Mouse (Mus musculus): ENCODE measurements around the gene Gm29644. TPM values are rescaled to one million over a fixed set of nuclear protein-coding genes. Genes with fewer than 3 reads are reported as not detected.
"Not testable (repeated sequence)": the region's sequence is repeated elsewhere in the genome, so short reads cannot be mapped to it uniquely, and the experiment has no call there.

Gene Gm29644
- polyA plus RNA-seq (2016; fragmentation: Nextera tagmentation; extraction: Ambion mirVana) = not detected in 2 replicates

DNA sequence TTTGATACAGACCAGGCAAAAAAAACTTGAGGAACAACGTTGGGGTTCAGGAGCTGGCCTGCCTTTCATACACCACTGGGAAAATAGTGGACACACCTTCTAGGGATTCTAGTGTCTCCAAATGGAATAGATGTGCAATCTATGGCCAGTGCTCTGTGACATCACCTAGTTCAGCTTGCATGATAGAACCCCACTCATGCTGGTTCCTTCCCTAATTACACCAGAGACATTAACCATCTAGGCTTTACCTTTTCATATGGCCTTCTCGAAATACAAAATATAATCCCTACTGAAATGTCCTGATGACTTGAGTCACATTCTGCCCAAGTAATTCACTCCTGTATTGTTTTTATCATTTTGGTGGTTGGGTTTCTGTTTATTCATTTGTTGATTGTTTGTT lies at the start of gene Gm29644, which contains the start of gene Gm29423:
Gene Gm29644, minus strand, starts transcription at position 157 of the 400 bp plus-strand sequence.
Gene Gm29423, minus strand, starts transcription at position 101 of the 400 bp plus-strand sequence.
- not testable (repeated sequence) for H3K27ac ChIP-seq; DNase-seq (ENCODE audit: low spot score); H3K4me3 ChIP-seq; H3K27me3 ChIP-seq (ENCODE audit: insufficient read depth, poor library complexity, severe bottlenecking); H3K4me1 ChIP-seq (replicated peaks); H3K9me3 ChIP-seq; H3K36me3 ChIP-seq
- WGBS = no CpG with 5 or more reads among the region's 2 CpGs

DNA sequence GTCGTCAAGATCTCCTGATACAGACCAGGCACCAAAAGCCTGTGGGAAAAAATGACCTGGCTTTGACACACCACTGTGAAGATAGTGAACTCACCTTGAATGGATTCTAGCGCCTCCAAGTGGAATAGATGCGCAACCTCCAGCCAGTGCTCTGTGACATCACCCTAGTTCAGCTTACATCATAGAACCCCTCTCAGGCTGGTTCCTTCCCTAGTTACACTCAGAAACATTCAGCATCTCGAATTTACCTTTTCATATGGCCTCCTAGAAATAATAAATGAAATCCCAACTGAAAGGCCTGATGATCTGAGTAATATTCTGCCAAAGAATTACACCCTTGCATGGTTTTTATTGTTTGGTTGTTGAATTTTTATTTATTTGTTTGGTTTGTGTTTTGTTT lies 29.6 kb downstream of the Gm29644 start, which contains the start of gene Gm21118:
Gene Gm21118, minus strand, starts transcription at position 101 of the 400 bp plus-strand sequence.
- H3K4me1 ChIP-seq (replicated peaks); H3K27ac ChIP-seq; H3K9me3 ChIP-seq; DNase-seq (ENCODE audit: low spot score); H3K36me3 ChIP-seq; H3K27me3 ChIP-seq (ENCODE audit: insufficient read depth, poor library complexity, severe bottlenecking); H3K4me3 ChIP-seq: not testable (repeated sequence)
- no CpG with 5 or more reads among the region's 4 CpGs for WGBS

Other genes starting within 250 kb of the Gm29644 start
- gene Gm21118, start 29.7 kb downstream of the Gm29644 start, polyA plus RNA-seq (2016; fragmentation: Nextera tagmentation; extraction: Ambion mirVana) = not detected in 2 replicates
- not detected in 2 replicates for gene Gm29423, start 56 bp downstream of the Gm29644 start, polyA plus RNA-seq (2016; fragmentation: Nextera tagmentation; extraction: Ambion mirVana)
- not detected in 2 replicates for gene Gm20888, start 138.5 kb upstream of the Gm29644 start, polyA plus RNA-seq (2016; fragmentation: Nextera tagmentation; extraction: Ambion mirVana)

Data from hindbrain, embryonic 10.5 days (tissue).